Mouse (Mus musculus): ENCODE data around the gene Lmf2.

DNA sequence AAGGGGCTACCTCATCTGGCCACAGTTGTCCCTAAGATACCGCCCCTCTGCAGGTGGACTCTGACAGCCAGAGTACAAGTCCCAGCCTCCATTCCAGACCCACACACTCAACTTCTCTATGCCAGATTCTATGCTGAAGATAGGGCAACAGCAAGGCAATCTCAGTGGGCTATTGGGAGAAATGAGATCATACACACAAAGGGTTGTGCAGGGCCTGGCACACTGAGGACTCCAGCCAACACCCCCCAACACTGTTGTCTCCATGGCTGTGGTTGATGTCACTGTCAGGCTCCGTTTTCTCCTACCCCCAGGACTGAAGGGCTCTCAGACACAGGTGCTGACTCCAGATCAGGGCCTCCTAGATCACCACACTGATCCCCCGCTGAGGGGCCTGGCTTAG lies 41.4 kb downstream of the Lmf2 start:
- TF ChIP-seq CTCF (IDR thresholded peaks at IDR 0.05; ENCODE audit: insufficient read depth, low read length) (no peak), POLR2A (IDR thresholded peaks at IDR 0.05; ENCODE audit: borderline replicate concordance, extremely low read depth, low read depth, low read length) (no peak)

Data from lung, adult 2 months (tissue).